Mouse (Mus musculus) embryo, embryonic 9.5 days (tissue): ENCODE results near the gene Lpp.

ENCODE experiments used
- DNase-seq: peaks from one replicate; pipeline ENCODE4 v3.0.0-alpha.2; 2017; ENCODE audit errors: extremely low spot score

Gene Lpp

GRCm38 (mm10) chr16:24399524-24399923 lies 6.2 kb downstream of the Lpp start:
- DNase-seq, result no peak

GRCm38 (mm10) chr16:24400776-24401175 lies 7.5 kb downstream of the Lpp start:
- DNase-seq, result no peak

GRCm38 (mm10) chr16:24402801-24403200 lies 9.5 kb downstream of the Lpp start:
- no peak for DNase-seq

GRCm38 (mm10) chr16:24403733-24404380 lies 10.6 kb downstream of the Lpp start:
- no peak for DNase-seq

GRCm38 (mm10) chr16:24406521-24406920 lies 13.2 kb downstream of the Lpp start:
- no peak for DNase-seq

- DNase-seq, result no peak
Observed at GRCm38 (mm10) chr16:24411281-24411680, 18.0 kb downstream of the Lpp start.

- DNase-seq, result no peak
Observed at GRCm38 (mm10) chr16:24412193-24412592, 18.9 kb downstream of the Lpp start.

- DNase-seq, result no peak
Observed at GRCm38 (mm10) chr16:24413059-24413458, 19.8 kb downstream of the Lpp start.

GRCm38 (mm10) chr16:24418022-24418421 lies 24.7 kb downstream of the Lpp start:
- DNase-seq, result no peak

GRCm38 (mm10) chr16:24420603-24421120 lies 27.4 kb downstream of the Lpp start:
- no peak for DNase-seq

GRCm38 (mm10) chr16:24421687-24422418 lies 28.5 kb downstream of the Lpp start:
- DNase-seq, result no peak

- DNase-seq, result no peak
Observed at GRCm38 (mm10) chr16:24423196-24423595, 29.9 kb downstream of the Lpp start.

GRCm38 (mm10) chr16:24423751-24424150 lies 30.4 kb downstream of the Lpp start:
- no peak for DNase-seq

- DNase-seq, result no peak
Observed at GRCm38 (mm10) chr16:24424356-24424977, 31.2 kb downstream of the Lpp start.

- no peak for DNase-seq
Observed at GRCm38 (mm10) chr16:24425816-24426215, 32.5 kb downstream of the Lpp start.

- DNase-seq, result no peak
Observed at GRCm38 (mm10) chr16:24427606-24428005, 34.3 kb downstream of the Lpp start.

- DNase-seq, result no peak
Observed at GRCm38 (mm10) chr16:24428055-24428454, 34.7 kb downstream of the Lpp start.

- no peak for DNase-seq
Observed at GRCm38 (mm10) chr16:24428742-24429141, 35.4 kb downstream of the Lpp start.

- no peak for DNase-seq
Observed at GRCm38 (mm10) chr16:24429691-24430090, 36.4 kb downstream of the Lpp start.

- DNase-seq, result no peak
Observed at GRCm38 (mm10) chr16:24431808-24432207, 38.5 kb downstream of the Lpp start.

GRCm38 (mm10) chr16:24433563-24433962 lies 40.3 kb downstream of the Lpp start:
- no peak for DNase-seq

- no peak for DNase-seq
Observed at GRCm38 (mm10) chr16:24434026-24434425, 40.7 kb downstream of the Lpp start.
